Mouse (Mus musculus) left cerebral cortex, postnatal 36 days (tissue): ENCODE measurements around the gene Erh. TPM values are rescaled to one million over a fixed set of nuclear protein-coding genes. Genes with fewer than 3 reads are reported as not detected.

Experiments
- DNase-seq, 2 experiments: peaks; one replicate each; pipeline ENCODE4 v3.0.0; 2021 to 2022; ENCODE audit warnings: low spot score in 2 of 2, mixed read lengths in 1 of 2
- intact Hi-C: fragments of 180-260 bp; cut with DNase I; formaldehyde crosslinking; loops from one replicate; pipeline ENCODE4 v1.15.1; 2025
- total RNA-seq, 2 experiments: library from RNA; stranded (reverse); gene quantifications; 2 replicates each; pipeline ENCODE4 v1.2.3; 2021

The Erh gene
- total RNA-seq, 2 experiments from 2014 or later = 35.8 to 37.8 TPM

DNA sequence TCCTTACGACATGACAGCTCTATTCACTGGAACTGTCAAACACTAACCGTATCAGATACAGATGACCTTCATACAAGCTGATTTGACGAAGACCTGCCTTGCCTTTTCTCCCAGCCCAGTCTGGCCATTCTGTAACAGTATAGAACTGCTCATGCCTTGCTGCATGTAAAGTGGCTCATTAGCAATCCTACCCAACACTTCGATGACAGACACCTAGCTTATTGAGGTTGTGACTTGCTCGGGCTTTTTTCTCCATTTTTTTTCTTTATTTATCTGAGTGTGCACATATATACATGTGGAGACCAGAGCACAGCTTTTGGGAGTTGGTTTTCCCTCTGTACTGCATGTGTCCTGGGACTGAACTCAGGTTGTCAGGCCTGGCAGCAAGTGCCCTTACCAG lies 12.4 kb downstream of the Erh start:
- intact Hi-C loops = no loop called here
- DNase-seq = no peak

DNA sequence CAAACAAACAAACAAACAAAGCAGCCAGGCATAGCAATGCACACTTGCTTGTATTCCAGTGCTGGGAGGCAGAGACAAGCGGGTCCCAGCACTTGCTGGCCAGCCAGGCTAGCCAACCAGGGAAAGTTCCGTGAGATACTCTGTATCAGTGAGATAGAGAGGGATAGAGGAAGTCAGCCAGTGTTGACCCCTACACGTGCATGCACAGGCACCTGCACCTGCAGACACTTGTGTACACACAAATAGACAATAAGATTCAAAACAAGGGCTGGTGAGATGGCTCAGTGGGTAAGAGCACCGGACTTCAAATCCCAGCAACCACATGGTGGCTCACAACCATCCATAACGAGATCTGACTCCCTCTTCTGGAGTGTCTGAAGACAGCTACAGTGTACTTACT lies 23.6 kb downstream of the Erh start:
- no peak for DNase-seq
- intact Hi-C loops = no loop called here

DNA sequence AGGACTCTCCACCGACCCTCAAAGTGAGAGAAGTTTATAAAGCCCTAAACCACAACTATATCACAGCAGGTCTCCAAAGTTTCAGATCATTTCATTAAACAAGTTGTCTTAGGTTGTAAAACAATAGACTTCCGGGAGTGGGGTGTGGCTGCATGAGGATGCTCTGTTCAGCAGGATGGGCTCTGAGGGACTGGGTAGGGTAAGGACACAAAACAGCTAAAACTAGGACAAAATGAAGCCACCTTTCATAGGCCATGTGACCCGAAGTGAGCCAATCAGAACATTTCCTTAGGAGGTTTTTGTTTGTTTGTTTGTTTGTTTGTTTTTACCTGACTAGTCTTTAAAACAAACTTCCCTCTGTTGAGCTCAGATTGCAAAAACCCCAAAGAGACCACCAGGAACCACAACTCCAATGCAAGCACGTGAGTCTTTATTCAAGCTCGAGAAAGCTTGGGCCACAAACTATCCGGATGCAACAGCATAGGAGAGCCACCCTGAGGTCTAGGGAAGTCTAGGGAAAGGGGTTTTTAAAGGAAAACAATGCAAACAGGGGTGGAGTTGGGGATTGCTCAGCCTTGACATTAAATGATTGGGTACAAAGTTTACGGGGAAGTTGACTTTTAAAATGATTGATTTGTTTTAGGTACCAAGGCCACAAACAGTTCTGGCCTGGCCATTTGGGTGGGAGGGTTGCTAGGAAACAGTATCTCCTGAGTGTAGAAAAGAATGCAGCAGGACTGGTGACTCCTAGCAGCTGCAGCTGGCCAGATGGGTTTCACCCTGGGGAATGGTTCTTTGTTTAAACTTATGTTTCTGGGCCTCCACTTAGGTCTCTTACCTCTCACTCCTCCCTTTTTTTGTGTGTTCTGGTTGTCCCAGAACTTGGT lies 28.5 kb downstream of the Erh start:
- intact Hi-C loops = no loop called here
- no peak for DNase-seq

DNA sequence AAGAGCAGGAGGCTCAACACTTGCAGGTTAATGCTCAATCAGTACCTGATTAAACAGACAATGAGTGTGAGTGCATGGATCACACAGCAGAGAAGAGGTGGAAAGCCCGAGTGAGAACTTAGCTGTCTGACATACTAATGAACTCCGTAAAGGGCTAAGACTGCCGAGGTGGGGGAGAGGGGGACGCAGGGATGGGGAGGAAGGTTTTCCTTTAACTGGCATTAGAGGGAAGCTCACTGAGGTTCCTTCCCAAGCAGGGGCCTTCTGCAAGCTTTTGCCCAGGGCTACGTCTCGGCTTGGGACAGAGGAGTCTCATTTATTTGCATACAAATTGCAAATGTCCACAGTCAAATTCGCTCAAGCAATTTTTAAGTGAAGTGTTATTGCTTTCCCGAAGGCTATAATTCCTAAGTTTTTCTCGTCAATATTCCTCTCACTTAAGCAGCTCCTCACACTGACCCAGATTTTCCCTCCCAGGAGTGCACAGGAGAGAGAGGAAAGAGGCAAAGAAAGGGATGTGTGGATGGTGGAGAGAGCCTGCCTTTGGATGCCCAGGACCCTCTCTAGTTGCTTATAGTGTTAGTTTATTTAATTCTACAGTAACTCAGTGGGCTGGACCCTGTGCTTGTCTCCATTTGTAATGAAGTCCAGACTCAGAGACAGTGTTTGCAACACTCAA lies 31.9 kb downstream of the Erh start:
- no peak for DNase-seq
- intact Hi-C loops = no loop called here

DNA sequence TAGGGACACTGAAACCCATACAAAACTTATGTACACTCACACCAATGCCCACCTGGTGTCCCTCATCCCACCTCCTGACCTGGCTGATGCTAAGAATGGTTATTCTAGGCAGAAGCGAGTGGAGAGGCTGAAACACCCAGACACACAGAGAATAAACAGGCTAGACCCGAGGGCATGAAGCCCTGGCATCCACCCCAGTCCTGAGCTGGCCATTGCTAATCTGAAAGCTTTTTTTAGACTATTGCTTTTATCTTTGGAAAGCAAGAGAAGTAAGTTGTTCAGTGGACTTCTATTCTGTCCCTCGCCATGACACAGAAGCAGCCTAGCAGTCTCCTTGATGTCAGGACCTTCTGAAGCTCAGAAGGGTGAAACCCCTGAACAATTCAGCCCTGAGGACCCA lies 34.2 kb downstream of the Erh start:
- no peak for DNase-seq
- intact Hi-C loops = no loop called here

DNA sequence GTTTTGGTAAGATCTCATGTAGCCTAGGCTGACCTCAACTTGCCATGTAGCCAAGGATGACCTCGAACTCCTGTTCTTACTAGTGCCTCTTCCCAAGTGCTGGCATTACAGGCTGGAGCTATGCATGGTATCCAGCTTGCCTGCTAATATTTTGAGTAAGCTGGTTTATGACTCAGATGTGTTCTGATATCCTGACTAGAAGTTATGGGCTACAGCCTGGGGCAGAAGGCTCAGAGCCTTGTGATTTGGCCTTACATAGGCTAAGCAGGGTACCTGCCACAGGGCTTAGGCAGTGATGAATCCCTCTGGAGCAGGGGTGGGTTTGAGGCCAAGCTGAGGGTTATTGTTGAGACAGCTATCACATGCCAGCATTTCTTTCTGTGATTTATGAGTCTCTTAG lies 35.6 kb downstream of the Erh start:
- intact Hi-C loops = no loop called here
- no peak for DNase-seq

DNA sequence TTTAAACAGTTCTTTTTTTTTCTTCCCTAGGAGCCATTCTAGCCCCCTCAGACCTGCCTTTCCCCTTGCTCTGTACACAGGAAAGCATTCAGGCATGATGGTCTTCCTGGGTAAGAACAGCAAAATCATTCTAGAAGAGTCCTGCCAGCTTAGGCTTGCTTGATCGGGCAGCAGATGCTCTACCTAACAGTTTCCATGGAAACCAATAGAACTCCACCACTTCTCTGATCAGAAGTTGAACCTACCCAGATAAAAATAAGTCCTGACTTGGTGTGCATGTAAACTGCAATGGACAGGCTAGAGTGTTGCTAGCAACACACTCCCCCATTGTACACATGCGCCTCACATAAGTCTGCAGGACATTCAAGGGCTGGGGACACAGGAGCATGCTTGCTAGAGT lies 39.9 kb downstream of the Erh start:
- peak in 1 of 2 experiments; percentile 37 for DNase-seq
- intact Hi-C loops = no loop called here

DNA sequence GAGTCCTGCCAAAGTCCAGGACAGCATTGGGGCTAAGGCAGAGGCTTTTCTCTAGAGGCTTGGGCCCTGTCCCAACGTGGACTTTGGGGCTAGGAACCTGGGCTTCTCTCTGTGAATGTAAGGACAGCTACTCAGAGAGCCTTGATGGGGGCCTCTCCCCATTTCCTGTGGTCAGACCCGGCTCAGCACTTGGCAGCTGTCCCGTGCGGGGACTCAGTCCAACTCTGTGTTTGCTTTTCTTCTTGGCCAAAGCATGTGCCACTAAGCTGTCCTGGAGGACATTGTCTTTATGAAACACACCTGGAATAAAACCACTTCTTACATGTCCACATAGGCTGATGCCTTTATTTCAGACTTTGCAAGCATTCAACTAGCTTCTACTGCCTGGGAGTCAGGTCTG lies 40.6 kb downstream of the Erh start:
- no peak for DNase-seq
- intact Hi-C loops = no loop called here

DNA sequence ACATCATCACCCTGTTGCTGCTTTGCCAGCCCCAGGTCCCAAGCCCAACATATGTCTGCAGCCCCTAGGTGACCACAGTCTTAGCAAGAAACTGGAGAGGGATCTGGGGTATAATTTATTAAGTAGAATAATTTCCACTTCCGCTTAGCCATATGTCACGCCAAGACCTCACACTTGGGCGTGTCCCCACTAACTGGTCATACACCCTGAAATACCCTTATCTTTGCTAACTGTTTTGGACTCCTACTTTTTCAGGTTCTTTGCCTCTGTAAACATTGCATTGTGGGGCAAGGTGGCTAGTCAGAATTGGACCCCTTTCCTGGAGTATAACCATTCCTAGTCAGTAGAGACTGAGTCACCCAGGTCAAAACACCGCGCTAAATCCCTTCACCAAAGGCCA lies 41.7 kb downstream of the Erh start:
- no peak for DNase-seq
- intact Hi-C loops = no loop called here

DNA sequence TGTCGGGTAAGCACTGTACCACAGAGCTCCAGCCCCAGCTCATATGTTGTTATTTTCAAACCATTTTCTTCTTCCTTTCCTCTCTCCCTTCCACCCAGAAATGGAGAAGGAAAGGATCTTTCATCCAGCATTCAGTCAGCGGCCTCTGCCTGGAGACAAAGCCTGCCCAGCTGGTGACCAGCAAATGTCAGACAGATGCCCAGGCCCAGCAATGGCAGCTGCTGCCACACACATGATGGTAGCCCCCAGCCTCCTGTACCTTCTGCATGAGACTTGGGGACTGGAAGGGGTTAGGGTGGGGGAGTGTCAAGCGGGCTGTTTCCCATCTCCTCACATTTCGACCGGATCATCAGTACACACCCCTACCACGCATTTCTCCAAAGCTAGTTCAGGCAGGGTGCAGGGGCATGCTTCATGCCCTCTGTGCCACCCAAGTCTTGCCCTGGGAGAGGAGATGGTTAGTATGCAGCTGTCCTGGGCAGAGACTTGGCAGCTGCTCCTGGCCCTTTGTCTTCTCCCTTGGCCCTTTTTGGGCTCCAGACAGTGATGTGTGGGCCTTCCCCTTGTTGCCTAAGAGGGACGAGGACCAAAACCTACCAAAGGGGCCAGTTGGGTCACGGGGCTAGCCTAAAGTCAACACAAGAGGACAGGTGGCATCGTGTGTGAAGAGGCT lies 42.4 kb downstream of the Erh start:
- intact Hi-C loops = no loop called here
- DNase-seq = no peak

DNA sequence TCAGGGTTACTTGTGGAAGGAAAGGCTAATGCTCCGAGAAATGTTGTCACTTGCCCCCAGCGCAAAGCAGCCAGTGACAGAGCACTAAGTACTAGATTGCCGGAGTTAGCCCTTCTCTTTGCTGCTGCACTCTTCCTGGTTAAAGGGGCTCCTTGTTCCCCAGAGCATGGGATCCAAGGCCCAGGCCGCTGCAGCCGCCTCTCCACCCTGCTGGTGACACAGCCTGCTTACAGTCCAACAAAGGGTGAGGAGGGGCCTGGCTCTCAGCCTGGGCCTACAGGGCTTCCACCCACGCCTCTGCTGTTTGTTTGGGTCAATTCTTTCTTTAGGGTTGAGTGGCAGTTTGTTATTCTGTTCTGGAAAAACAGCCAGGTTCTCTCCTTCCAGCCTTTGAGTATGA lies 45.4 kb downstream of the Erh start:
- intact Hi-C loops = no loop called here
- peak in 1 of 2 experiments; percentile 22 for DNase-seq

DNA sequence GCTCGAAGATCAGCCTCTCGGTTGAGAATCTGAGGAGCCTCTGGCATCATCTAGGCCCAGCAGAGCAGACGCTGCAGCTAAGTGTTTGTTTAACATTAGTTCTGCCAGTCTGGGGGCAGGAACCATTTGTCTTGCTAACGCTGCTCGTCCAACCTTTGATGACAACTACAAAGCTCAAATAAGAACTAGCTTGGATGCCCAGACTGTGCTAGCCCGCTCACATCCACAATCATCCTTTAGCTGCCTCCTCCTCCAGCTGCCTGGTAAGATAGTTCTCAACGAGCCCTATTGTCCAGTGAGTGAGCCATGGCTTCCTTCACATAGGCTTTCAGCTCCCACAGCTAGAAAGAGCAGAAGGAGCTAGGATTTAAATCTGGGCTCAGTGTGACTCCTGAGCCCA lies 45.9 kb downstream of the Erh start:
- no peak for DNase-seq
- intact Hi-C loops = no loop called here

DNA sequence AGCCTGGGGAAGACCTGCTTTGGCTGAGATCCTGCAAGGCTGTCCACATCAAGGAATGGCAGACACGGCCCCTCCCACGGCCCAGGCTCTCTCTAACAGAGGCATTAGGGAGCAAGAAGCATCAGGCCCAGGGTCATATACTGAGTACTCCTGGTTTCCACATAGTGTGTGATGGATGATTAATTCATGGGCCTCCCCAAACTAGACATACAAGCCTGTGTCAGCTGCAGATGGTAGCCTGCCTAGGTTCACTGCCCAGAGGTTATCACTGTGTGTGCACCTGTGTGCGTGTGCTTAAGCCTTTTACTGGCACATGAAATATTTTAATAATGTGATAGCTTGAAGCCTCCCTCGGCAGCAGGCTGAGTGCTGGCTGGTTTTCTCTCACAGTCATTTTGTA lies 48.2 kb downstream of the Erh start:
- intact Hi-C loops = no loop called here
- no peak for DNase-seq

DNA sequence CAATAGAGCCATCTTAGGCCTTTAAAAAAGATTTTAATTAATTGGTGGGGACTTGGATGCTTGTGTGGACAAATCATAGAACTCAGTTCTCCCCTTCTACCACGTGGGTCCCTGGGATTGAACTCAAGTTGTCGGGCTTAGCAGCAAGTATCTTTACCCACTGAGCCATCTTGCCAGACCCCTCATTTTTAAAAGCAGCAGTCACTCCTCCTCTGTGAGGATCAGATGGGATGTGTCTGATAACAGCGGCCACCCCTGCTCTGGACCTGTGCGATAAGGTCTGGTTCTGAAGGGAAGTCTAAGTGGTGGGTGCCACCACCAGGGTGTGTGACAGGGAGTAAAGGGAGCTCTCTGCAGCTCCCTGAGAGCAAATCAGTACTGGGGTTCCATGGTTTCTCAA lies 48.6 kb downstream of the Erh start:
- intact Hi-C loops = no loop called here
- DNase-seq = no peak

DNA sequence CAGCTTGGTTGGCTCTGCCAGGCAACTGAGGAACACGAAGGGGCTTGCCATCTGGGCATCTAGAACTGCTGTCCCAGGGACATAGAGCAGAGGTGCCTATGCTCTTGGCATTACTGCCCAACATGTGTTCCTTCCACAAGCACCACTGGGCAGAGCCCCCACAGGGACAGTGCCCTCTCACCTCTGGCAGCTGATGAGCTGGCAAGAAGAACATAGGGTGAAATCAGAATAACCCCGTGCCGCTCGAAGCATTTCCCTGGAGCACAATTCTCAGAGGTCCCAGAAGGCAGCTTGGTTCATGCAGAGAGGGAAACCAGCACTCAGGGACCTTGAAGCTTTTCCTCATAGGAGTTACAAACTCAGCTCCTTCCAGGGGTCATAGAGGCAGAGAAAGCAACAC lies 49.4 kb downstream of the Erh start:
- DNase-seq = no peak
- intact Hi-C loops = no loop called here

DNA sequence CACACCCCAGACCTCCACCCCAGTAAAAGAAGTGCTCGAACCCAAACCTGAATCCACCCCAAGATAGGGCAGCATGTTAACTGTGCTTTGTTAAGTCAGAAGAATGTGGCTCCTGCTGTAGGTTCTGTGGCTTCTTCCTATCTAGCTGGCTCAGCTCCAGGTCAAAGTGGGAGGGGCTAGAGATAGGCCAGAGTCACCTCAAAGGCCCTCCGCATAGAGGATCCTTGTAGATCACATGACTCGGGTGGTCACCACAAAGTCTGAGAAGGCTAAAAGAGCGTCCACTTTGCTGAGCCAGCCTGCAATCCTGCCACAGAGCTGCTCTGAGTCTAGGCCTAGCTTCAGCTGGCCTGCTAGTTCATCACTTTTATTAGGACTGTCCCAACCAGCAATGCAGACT lies 50.0 kb downstream of the Erh start:
- no peak for DNase-seq
- intact Hi-C loops = no loop called here

DNA sequence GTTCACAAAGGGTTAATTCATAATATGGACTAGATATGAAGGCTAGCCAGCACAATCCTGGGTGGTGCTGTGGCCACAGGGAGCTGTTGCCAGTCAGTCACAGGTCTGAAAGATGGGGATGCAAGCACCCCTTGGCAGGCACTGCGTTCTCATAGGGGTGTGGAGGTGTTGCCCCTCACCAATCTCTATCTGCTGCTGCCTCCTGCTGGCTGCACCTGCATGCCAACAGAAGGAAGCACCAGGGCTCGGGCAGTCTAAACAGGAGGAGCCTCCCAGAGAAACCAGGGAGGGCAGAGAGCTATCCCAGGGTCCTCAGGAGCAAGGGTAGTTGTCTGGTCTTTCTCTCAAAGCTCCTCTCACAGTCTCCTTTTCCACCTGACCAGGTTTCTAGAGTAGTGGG lies 59.2 kb downstream of the Erh start:
- intact Hi-C loops = no loop called here
- no peak for DNase-seq
